Comparison of ENCODE assay signal across 8 mouse cellular contexts in genomic region chr17:6978287-6979248, GRCm38 (mm10). TPM values are rescaled to one million over a fixed set of nuclear protein-coding genes. Genes with fewer than 3 reads are reported as not detected.
DNase-seq lines count a peak whose midpoint lies in the region; ATAC-seq lines count a peak whose summit lies in the region.
"Not testable (repeated sequence)": the region's sequence is repeated elsewhere in the genome, so short reads cannot be mapped to it uniquely, and the experiment has no call there.

Gene Gm49721 (plus strand): TSS chr17:6978904.

- H3K9me3 ChIP-seq in hindbrain, embryonic 12.5 days (replicated peaks); lung, embryonic 16.5 days (ENCODE audit: control insufficient read depth, low read length): not testable (repeated sequence)

- H3K27ac ChIP-seq in hindbrain, embryonic 12.5 days: not testable (repeated sequence)
- H3K27ac ChIP-seq in lung, embryonic 16.5 days (ENCODE audit: low read length): peak within 1 kb of the TSS; percentile 43; the same call in 1 of the 2 replicates

- H3K27me3 ChIP-seq in hindbrain, embryonic 12.5 days; lung, embryonic 16.5 days (ENCODE audit: control insufficient read depth, insufficient read depth, low read depth, low read length): not testable (repeated sequence)

- 1% methylated on average over 45 of the region's 68 CpGs for WGBS in hindbrain, embryonic 12.5 days
- WGBS in lung, embryonic 16.5 days: 1% methylated on average over 43 of the region's 68 CpGs

- H3K4me2 ChIP-seq in hindbrain, embryonic 12.5 days (replicated peaks): peak within 1 kb of the TSS; percentile 54
- H3K4me2 ChIP-seq in lung, embryonic 16.5 days (ENCODE audit: low read depth, low read length): peak within 1 kb of the TSS; percentile 52

- H3K4me1 ChIP-seq in hindbrain, embryonic 12.5 days; lung, embryonic 16.5 days (replicated peaks; ENCODE audit: control insufficient read depth, insufficient read depth, low read length): not testable (repeated sequence)

- peak; percentile 98 for ATAC-seq in hindbrain, embryonic 12.5 days (ENCODE audit: low FRiP score)
- ATAC-seq in lung, embryonic 16.5 days (ENCODE audit: low read depth): peak; percentile 99
- ATAC-seq in neutrophil, adult 5-6 weeks (ENCODE audit: extremely low read depth, insufficient number of reproducible peaks, low FRiP score, poor library complexity, severe bottlenecking): peak; percentile 91

- H3K4me3 ChIP-seq in hindbrain, embryonic 12.5 days: peak within 1 kb of the TSS; percentile 50
- peak within 1 kb of the TSS; percentile 61 for H3K4me3 ChIP-seq in lung, embryonic 16.5 days (ENCODE audit: low read length)

- H3K36me3 ChIP-seq in hindbrain, embryonic 12.5 days; lung, embryonic 16.5 days (ENCODE audit: control insufficient read depth, insufficient read depth, low read length): not testable (repeated sequence)

- peak within 1 kb of the TSS; percentile 62 for H3K9ac ChIP-seq in hindbrain, embryonic 12.5 days
- H3K9ac ChIP-seq in lung, embryonic 16.5 days (ENCODE audit: low read length): peak within 1 kb of the TSS; percentile 71

- DNase-seq in Muller cell, postnatal 12 days (ENCODE audit: inconsistent ontology term): peak; percentile 23
- DNase-seq in cerebellum, postnatal 25 days: peak; percentile 60 to 67
- peak; percentile 54 to 58 for DNase-seq in frontal cortex, postnatal 36 days (ENCODE audit: low spot score in 2 of 2)
- DNase-seq in layer of hippocampus, postnatal 10 days (ENCODE audit: low spot score in 2 of 2): peak; percentile 54 to 64
- peak; percentile 67 to 80 for DNase-seq in thymus, adult 18-20 months

RNA-seq across cellular contexts. Expression of gene Gm49721, which starts in this region (rescaled TPM):
- polyA plus RNA-seq in hindbrain, embryonic 12.5 days (2016; fragmentation: Nextera tagmentation; extraction: Ambion mirVana): 0.48 and 0.84 TPM in 2 replicates
- under 1 TPM; 0.34 to 0.36 TPM for total RNA-seq in layer of hippocampus, postnatal 10 days (2021)
- 0.33 and 0.52 TPM in 2 replicates for polyA plus RNA-seq in lung, embryonic 16.5 days (2015; fragmentation: Nextera tagmentation; extraction: Ambion mirVana)
- total RNA-seq in neutrophil, adult 5-6 weeks (2017): 2.6 and 2.9 TPM in 2 replicates

Comparison
In these comparisons a context has a peak if more than half of its experiments do, and no peak if none do; other contexts are left out.
1. Peak in ATAC-seq, H3K4me3 ChIP-seq, H3K9ac ChIP-seq and H3K4me2 ChIP-seq in hindbrain, embryonic 12.5 days; RNA of the gene not detected or under 1 TPM.
2. Peak in DNase-seq in layer of hippocampus, postnatal 10 days; RNA of the gene not detected or under 1 TPM.
3. Peak in ATAC-seq, H3K4me3 ChIP-seq, H3K27ac ChIP-seq, H3K9ac ChIP-seq and H3K4me2 ChIP-seq in lung, embryonic 16.5 days; RNA of the gene not detected or under 1 TPM.
4. DNase-seq: peak in every context shown above with its lines; median percentile 74 in thymus, adult 18-20 months; 64 in cerebellum, postnatal 25 days; 59 in layer of hippocampus, postnatal 10 days; 56 in frontal cortex, postnatal 36 days; 23 in Muller cell, postnatal 12 days.